Mouse (Mus musculus) layer of hippocampus, postnatal 25 days (tissue): ENCODE data around the gene Dmrt1. TPM values are rescaled to one million over a fixed set of nuclear protein-coding genes. Genes with fewer than 3 reads are reported as not detected.

Source experiments
- DNase-seq, 2 experiments: peaks; one replicate each; pipeline ENCODE4 v3.0.0; 2022; ENCODE audit warnings: mixed read lengths in 2 of 2, low spot score in 1 of 2; ENCODE audit errors: extremely low spot score in 1 of 2
- total RNA-seq, 2 experiments: library from RNA; stranded (reverse); gene quantifications; 2 replicates each; pipeline ENCODE4 v1.2.3; 2021

Dmrt1 gene
- total RNA-seq, 2 experiments from 2014 or later: not detected

GRCm38 (mm10) chr19:25564430-25564829 is 59.0 kb downstream of the Dmrt1 start:
- no peak for DNase-seq

GRCm38 (mm10) chr19:25569778-25570177 is 64.4 kb downstream of the Dmrt1 start:
- no peak for DNase-seq

- DNase-seq: no peak
Observed at GRCm38 (mm10) chr19:25574431-25574830, 69.0 kb downstream of the Dmrt1 start.

DNA sequence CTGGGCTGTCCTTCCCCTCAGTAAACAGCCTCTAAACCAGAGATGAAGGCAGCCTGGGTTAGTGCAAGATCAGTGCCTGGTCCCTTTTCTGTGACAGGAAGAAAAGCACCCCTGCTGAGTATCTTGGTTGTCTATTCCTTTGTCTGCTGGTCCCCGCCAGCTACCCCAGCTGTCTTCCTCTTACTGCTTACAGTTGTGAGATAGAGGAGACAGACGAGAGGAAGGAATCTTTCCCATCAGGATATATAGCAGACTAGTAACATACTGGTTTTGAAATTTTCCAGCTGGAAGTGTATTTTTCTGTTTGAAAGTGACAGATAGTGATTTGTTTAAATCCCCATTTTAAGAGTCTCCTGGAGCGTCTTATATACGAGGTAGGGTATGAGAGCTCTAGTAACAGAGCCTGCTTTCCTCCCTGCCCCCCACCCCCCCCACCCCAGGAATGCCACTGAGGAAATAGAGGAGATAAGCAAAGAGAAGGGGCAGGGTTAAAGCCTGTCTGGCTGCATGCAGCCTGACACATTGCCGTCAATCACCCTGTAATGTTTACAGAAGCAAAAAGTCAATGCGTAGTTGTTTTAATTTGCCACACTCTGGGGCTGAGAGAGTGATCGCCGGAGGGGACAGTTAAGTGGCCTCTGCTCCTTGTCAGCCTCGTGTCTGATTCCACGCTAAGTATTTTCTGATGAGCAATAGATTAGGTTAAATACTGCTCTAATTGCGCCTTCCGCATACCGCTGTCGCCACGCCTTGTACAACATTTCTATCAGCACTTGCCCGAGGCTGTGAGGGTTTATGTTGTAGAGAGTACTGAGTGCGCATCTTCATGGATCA is 69.8 kb downstream of the Dmrt1 start:
- DNase-seq: no peak

DNA sequence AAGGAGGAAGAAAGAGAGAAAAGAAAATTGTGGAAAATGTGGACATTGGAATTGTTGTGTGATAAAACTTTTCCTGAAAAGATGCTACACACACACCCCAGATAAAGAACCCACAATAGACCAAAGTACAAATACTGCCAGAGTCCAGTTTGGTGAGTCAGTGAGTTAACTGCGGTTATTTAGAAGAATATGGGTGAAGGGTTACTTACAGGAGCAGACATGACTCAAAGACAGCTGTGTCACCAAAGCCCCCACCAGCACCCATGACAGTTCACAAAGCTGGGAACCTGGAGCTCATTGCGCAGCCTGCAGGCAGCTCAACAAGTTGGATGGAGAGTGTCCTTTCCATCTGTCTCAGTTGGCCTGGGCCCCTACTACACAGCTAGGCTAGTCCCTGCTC is 72.9 kb downstream of the Dmrt1 start:
- DNase-seq: no peak

DNA sequence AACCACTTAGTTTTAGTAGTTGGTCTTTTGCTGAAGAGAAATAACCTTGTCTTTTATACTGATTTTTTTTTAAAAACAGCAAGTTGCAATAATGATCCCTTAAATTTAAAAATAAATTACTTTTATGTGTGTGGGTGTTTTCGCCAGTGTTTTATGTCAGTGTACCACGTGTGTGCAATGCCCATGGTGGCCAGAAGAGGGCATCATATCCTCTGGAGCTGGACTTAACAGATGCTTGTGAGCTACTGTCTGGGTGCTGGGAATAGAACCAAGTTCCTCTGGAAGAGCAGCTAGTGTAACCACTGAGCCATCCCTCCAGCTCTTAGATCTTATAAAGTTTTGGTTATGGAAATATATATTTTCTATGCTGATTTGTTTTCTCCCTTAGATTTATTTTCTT is 74.0 kb downstream of the Dmrt1 start:
- no peak for DNase-seq

GRCm38 (mm10) chr19:25597717-25598232 is 92.4 kb downstream of the Dmrt1 start:
- DNase-seq: no peak

DNA sequence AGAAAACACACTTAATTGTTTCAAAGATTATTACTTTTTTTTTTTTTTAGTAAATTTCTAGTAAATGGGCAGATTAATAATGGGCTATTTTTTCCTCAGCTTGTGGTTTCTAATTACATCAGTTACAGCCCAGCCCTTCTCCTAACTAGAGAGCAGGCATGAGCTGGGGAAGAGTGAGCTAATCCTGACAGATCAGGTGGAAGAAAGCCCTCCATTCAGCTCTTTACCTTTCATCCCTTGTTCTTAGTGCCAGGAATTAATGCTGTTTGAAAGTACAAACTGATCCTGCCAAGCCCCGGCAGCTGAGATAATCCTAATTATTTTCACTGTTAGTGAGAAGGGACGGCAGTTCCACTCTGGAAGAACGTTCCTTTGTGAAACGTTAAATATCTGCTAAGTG is 93.2 kb downstream of the Dmrt1 start:
- DNase-seq: no peak

DNA sequence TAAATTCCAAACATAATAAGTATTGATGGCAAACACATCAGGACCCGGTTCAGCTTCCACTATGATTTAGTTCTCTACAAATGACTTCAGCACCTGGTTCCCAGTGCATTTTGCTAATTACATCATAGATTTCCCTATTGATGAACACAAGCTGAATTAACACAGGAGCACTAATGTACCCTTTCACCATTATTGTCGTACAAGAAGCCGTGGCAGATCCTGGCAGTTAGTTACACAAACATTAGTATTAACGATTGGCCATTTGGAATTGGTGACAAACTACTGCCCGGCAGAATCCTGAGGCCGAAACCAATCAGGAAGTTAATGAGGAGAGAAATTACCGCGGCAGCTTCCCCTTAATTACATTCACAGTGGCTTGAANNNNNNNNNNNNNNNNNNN is 96.5 kb downstream of the Dmrt1 start:
- DNase-seq: no peak

GRCm38 (mm10) chr19:25607461-25608205 is 102.2 kb downstream of the Dmrt1 start:
- no peak for DNase-seq

GRCm38 (mm10) chr19:25608206-25608580 is 102.8 kb downstream of the Dmrt1 start:
- no peak for DNase-seq

- DNase-seq: no peak
Observed at GRCm38 (mm10) chr19:25608961-25609850, 103.8 kb downstream of the Dmrt1 start.

- no peak for DNase-seq
Observed at GRCm38 (mm10) chr19:25610015-25610410, 104.6 kb downstream of the Dmrt1 start, which contains the start of gene Dmrt3. Gene Dmrt3 (plus strand): TSS chr19:25610301.

- no peak for DNase-seq
Observed at GRCm38 (mm10) chr19:25610411-25611111, 105.1 kb downstream of the Dmrt1 start.

- DNase-seq: no peak
Observed at GRCm38 (mm10) chr19:25611116-25611515, 105.7 kb downstream of the Dmrt1 start.

- no peak for DNase-seq
Observed at GRCm38 (mm10) chr19:25611876-25612805, 106.7 kb downstream of the Dmrt1 start.

DNA sequence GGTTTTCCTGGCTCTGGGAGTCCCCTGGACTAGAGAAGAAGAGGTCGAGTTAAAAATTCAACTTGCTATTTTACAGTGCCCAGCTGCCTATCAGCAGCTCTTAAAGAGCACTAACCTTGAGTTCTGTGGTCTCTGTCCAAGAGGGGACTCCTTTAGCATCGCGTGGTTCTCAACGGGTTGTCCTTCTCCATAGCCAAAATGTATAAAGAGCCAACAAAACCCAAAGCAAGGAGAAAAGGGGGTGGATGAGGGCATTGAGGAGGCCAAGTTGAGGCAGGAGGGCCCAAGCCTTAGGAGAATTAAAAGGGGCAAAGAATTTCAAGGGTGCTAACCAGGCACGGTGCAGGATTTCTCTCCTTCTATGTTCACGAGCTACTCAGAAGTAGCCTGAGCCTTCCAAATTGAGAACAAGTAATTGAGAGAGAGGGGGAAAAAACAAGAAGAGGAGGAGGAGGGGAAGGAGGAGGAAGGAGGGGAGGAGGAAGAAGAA is 107.4 kb downstream of the Dmrt1 start:
- DNase-seq: no peak

DNA sequence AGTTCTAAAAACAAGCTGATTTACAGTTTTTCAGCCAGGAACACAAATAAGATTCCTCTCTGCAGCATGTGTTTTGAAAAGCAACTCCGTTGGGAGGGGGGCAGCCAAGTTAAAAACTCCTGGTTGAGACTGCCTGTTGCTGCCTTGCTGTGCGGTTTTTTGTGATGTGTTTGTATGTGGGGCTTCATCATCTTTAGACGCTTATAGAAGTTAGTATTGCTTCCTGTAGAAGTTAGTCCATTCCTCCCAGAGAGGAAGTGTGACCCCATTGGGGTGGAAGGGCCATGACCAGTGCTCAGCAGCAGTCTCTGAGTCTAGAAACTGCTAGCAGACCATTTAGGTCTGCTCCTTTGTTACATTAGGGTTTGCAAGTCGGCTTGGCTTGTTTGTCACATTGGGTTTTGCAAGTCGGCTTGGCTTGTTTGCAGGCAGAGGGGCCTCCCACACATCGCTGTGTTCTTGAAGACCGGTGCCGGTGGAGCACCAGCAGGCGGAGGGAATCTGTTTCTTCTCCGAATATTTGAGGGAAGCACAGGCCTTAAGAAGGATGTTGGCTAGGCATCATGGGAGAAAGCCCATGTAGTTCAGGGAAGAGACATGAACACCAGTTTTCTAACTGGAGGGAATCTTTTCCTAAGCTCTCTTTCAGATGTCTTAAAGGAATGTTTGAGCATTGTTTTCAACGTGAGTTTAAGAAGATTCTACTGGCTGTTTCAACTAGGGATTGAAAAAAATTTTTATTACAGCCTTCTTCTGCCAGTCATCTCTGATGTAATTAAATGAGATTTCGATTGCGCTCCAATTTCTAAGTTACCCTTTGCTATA is 108.3 kb downstream of the Dmrt1 start:
- no peak for DNase-seq
